ENCODE assay signal across 7 mouse cellular contexts in the genomic region with DNA sequence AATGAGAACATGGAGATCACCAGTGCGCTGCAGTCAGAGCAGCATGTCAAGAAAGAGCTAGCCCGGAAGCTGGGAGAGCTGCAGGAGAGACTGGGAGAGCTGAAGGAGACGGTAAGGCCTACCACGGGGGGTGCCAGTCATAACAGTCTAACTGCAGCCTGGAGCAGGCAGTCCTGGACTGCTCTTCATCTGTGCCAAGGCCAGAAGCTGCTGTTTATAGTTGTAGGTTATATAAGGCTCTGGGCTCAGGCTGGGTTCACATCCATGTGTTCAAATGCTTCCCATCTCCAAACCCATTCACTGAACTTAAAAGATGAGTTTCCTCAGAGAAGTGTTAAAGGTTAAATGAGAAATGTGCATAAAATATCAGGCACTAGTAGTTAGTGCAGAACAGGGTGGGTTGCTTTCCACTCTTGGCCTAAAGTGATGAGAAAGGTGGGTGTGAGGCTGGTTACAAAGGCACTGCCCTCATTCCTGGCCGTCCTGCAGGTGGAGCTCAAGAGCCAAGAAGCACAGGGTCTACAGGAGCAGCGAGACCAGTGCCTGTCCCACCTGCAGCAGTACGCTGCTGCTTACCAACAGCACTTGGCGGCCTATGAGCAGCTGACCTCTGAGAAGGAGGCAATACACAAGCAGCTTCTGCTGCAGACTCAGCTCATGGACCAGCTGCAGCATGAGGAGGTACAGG. TPM values are rescaled to one million over a fixed set of nuclear protein-coding genes. Genes with fewer than 3 reads are reported as not detected.
DNase-seq lines count a peak whose midpoint lies in the region; ATAC-seq and TF ChIP-seq lines count a peak whose summit lies in the region.

No protein-coding gene starts in this region.

- H3K27ac ChIP-seq in hindbrain, embryonic 13.5 days, result 0 out of 2 replicates have a peak overlapping the region, but pooled peaks have one; percentile 18
- H3K27ac ChIP-seq in liver, postnatal 0 days (ENCODE audit: low read depth), result no peak overlapping the region
- no peak overlapping the region for H3K27ac ChIP-seq in small intestine, adult 2 months (ENCODE audit: insufficient read depth, low read depth, low read length)

- H3K9me3 ChIP-seq in hindbrain, embryonic 13.5 days, result no peaks in the 10 kb centered on the region
- H3K9me3 ChIP-seq in liver, postnatal 0 days (ENCODE audit: low read length), result no peaks in the 10 kb centered on the region

- H3K27me3 ChIP-seq in hindbrain, embryonic 13.5 days, result no peaks in the 10 kb centered on the region
- H3K27me3 ChIP-seq in liver, postnatal 0 days (ENCODE audit: insufficient read depth, low read length), result no peaks in the 10 kb centered on the region
- no peaks in the 10 kb centered on the region for H3K27me3 ChIP-seq in small intestine, adult 2 months (ENCODE audit: control insufficient read depth, insufficient read depth, low read length)

- H3K9ac ChIP-seq in hindbrain, embryonic 13.5 days, result peak overlapping the region; percentile 29; the same call in 1 of the 2 replicates
- H3K9ac ChIP-seq in liver, postnatal 0 days (replicated peaks), result no peak overlapping the region

- H3K4me2 ChIP-seq in hindbrain, embryonic 13.5 days, result no peak overlapping the region
- H3K4me2 ChIP-seq in liver, postnatal 0 days (ENCODE audit: low read depth, low read length), result no peak overlapping the region

- DNase-seq in ovary, postnatal 36 days (ENCODE audit: low spot score), result peak; percentile 63
- DNase-seq in ovary, adult 18-20 months (ENCODE audit: low spot score), result no peak
- peak; percentile 41 for DNase-seq in adrenal gland, adult 2 months
- DNase-seq in liver, postnatal 0 days, result peak; percentile 65

- TF ChIP-seq POLR2A in small intestine, adult 2 months (IDR thresholded peaks at IDR 0.05; ENCODE audit: low read depth, low read length), result no peak

- H3K4me1 ChIP-seq in hindbrain, embryonic 13.5 days (replicated peaks), result peaks cover 3% of the 10 kb centered on the region; the same call in 1 of the 2 replicates
- H3K4me1 ChIP-seq in liver, postnatal 0 days (ENCODE audit: insufficient read depth), result no peaks in the 10 kb centered on the region
- H3K4me1 ChIP-seq in small intestine, adult 2 months (ENCODE audit: control insufficient read depth, insufficient read depth, insufficient read length, low read length), result no peaks in the 10 kb centered on the region

- peak; percentile 76 for TF ChIP-seq CTCF in liver, postnatal 0 days (IDR thresholded peaks at IDR 0.05; ENCODE audit: low read depth)
- TF ChIP-seq CTCF in small intestine, adult 2 months (IDR thresholded peaks at IDR 0.05; ENCODE audit: extremely low read depth, insufficient read length, insufficient replicate concordance, low read depth, low read length), result peak; percentile 66; the same call in 1 of the 2 replicates

- TF ChIP-seq EP300 in liver, postnatal 0 days (IDR thresholded peaks at IDR 0.05; ENCODE audit: low read depth), result no peak

- ATAC-seq in common myeloid progenitor, adult 5-6 weeks (replicated peaks; ENCODE audit: low read depth, poor library complexity, severe bottlenecking), result peak; percentile 64
- 0 out of 2 replicates have a peak, but pooled peaks have one; percentile 4 for ATAC-seq in hindbrain, embryonic 13.5 days (ENCODE audit: low FRiP score)
- no peak; the same call in 1 of the 2 replicates for ATAC-seq in liver, postnatal 0 days

- H3K36me3 ChIP-seq in hindbrain, embryonic 13.5 days, result peaks cover 93% of the 10 kb centered on the region
- H3K36me3 ChIP-seq in liver, postnatal 0 days (replicated peaks; ENCODE audit: insufficient read depth, low read length), result peaks cover 77% of the 10 kb centered on the region
- H3K36me3 ChIP-seq in small intestine, adult 2 months (ENCODE audit: control insufficient read depth, insufficient read depth, low read length), result peaks cover 70% of the 10 kb centered on the region

- WGBS in hindbrain, embryonic 13.5 days, result 62% methylated on average over 8 of the region's 8 CpGs
- 66% methylated on average over 8 of the region's 8 CpGs for WGBS in liver, postnatal 0 days (ENCODE audit: insufficient replicate concordance)
- 62% methylated on average over 8 of the region's 8 CpGs for WGBS in small intestine, adult 2 months

- H3K4me3 ChIP-seq in hindbrain, embryonic 13.5 days, result no peak overlapping the region
- H3K4me3 ChIP-seq in liver, postnatal 0 days (ENCODE audit: low read depth, low read length), result no peak overlapping the region
- no peak overlapping the region for H3K4me3 ChIP-seq in small intestine, adult 2 months (ENCODE audit: low read depth, low read length)

RNA-seq across cellular contexts. Expression of gene Swi5, which starts 16.4 kb away (rescaled TPM):
- total RNA-seq in adrenal gland, adult 2 months (2021), result 100 to 1,000 TPM; 324 to 358 TPM
- polyA plus RNA-seq in adrenal gland, adult 2 months (2012; rRNA removed), result 317 and 318 TPM in 2 replicates
- 324 and 355 TPM in 2 replicates for total RNA-seq in common myeloid progenitor, adult 5-6 weeks (2017)
- 437 and 458 TPM in 2 replicates for polyA plus RNA-seq in hindbrain, embryonic 13.5 days (2015; fragmentation: Nextera tagmentation; extraction: Ambion mirVana)
- polyA plus RNA-seq in liver, postnatal 0 days (2015; fragmentation: Nextera tagmentation; extraction: Ambion mirVana), result 188 and 209 TPM in 2 replicates
- polyA plus RNA-seq in small intestine, adult 2 months (2012; rRNA removed), result 44.8 and 65.3 TPM in 2 replicates

RNA-seq across cellular contexts. Expression of gene Golga2, which starts 17.1 kb away (rescaled TPM):
- total RNA-seq in adrenal gland, adult 2 months (2021), result 10 to 100 TPM; 81.1 to 82.9 TPM
- 25.8 and 31.5 TPM in 2 replicates for polyA plus RNA-seq in adrenal gland, adult 2 months (2012; rRNA removed)
- 42.8 and 48.4 TPM in 2 replicates for total RNA-seq in common myeloid progenitor, adult 5-6 weeks (2017)
- polyA plus RNA-seq in hindbrain, embryonic 13.5 days (2015; fragmentation: Nextera tagmentation; extraction: Ambion mirVana), result 25.6 and 26.5 TPM in 2 replicates
- 5.8 and 7.0 TPM in 2 replicates for polyA plus RNA-seq in liver, postnatal 0 days (2015; fragmentation: Nextera tagmentation; extraction: Ambion mirVana)
- 21.7 and 37.4 TPM in 2 replicates for polyA plus RNA-seq in small intestine, adult 2 months (2012; rRNA removed)

RNA-seq across cellular contexts. Expression of gene Uck1, which starts 44.3 kb away (rescaled TPM):
- total RNA-seq in adrenal gland, adult 2 months (2021), result 100 to 1,000 TPM; 116 to 148 TPM
- 202 and 249 TPM in 2 replicates for polyA plus RNA-seq in adrenal gland, adult 2 months (2012; rRNA removed)
- 21.3 and 27.0 TPM in 2 replicates for total RNA-seq in common myeloid progenitor, adult 5-6 weeks (2017)
- polyA plus RNA-seq in hindbrain, embryonic 13.5 days (2015; fragmentation: Nextera tagmentation; extraction: Ambion mirVana), result 78.6 and 80.2 TPM in 2 replicates
- polyA plus RNA-seq in liver, postnatal 0 days (2015; fragmentation: Nextera tagmentation; extraction: Ambion mirVana), result 26.9 and 33.3 TPM in 2 replicates
- 39.0 and 64.9 TPM in 2 replicates for polyA plus RNA-seq in small intestine, adult 2 months (2012; rRNA removed)

RNA-seq across cellular contexts. Expression of gene Ciz1, which starts 47.8 kb away (rescaled TPM):
- total RNA-seq in adrenal gland, adult 2 months (2021), result 10 to 100 TPM; 54.0 to 94.0 TPM
- 290 and 303 TPM in 2 replicates for polyA plus RNA-seq in adrenal gland, adult 2 months (2012; rRNA removed)
- total RNA-seq in common myeloid progenitor, adult 5-6 weeks (2017), result 64.1 and 76.5 TPM in 2 replicates
- 52.4 and 53.7 TPM in 2 replicates for polyA plus RNA-seq in hindbrain, embryonic 13.5 days (2015; fragmentation: Nextera tagmentation; extraction: Ambion mirVana)
- 9.0 and 9.9 TPM in 2 replicates for polyA plus RNA-seq in liver, postnatal 0 days (2015; fragmentation: Nextera tagmentation; extraction: Ambion mirVana)
- polyA plus RNA-seq in small intestine, adult 2 months (2012; rRNA removed), result 121 and 275 TPM in 2 replicates

RNA-seq across cellular contexts. Expression of gene Dnm1, which starts 48.8 kb away (rescaled TPM):
- total RNA-seq in adrenal gland, adult 2 months (2021), result 10 to 100 TPM; 15.8 to 22.5 TPM
- 114 and 144 TPM in 2 replicates for polyA plus RNA-seq in adrenal gland, adult 2 months (2012; rRNA removed)
- not detected in 2 replicates for total RNA-seq in common myeloid progenitor, adult 5-6 weeks (2017)
- polyA plus RNA-seq in hindbrain, embryonic 13.5 days (2015; fragmentation: Nextera tagmentation; extraction: Ambion mirVana), result 42.7 and 44.3 TPM in 2 replicates
- polyA plus RNA-seq in liver, postnatal 0 days (2015; fragmentation: Nextera tagmentation; extraction: Ambion mirVana), result 0.06 and 0.25 TPM in 2 replicates
- polyA plus RNA-seq in small intestine, adult 2 months (2012; rRNA removed), result 248 and 480 TPM in 2 replicates
